Mouse (Mus musculus): ENCODE results near the gene Tap2. TPM values are rescaled to one million over a fixed set of nuclear protein-coding genes. Genes with fewer than 3 reads are reported as not detected.

Gene Tap2
- polyA plus RNA-seq, 2 experiments from 2014 or later, result 78.9 to 260 TPM

DNA sequence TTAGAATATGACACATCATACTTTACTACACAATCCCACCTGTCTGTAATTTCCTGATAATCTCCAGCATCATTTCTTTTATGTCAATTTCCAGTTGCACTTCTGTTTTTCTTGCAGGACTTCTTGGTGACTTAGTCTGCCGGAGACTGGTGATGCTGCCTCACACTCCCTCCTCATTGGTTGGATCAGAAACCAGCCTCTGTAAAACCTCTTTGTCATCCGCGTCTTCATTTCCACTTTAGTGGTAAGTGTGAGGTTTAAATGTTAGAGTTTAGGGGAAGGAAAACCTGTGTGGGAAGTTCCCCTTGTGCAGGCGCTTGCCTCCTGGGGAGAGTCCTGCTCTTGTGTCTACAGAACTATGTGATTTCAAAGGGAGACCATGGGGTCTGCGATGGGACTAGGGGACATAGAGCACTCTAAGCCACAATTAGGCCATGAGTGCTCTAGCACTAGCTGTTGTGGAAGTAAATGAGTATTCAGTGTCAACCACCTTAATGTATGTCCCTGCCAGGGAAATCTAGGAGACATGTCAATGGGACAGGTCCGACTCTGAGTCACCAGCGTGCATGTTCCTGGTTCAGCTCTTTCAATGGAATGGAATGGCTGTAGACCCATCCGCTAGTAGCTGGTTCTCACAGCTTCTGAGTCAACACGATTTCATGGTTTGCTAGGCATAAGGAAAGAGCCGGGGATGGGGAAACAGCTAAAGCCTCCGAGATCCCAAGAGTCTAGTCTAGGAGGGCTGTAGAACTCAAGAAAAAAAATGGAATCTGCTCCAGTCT is 54.5 kb downstream of the Tap2 start, which contains the start of gene H2-Ab1:
Gene H2-Ab1 (plus strand): TSS at position 96 of the 782 bp plus-strand sequence.
- ATAC-seq, result peak; percentile 80

- no peak for ATAC-seq
Measured at GRCm38 (mm10) chr17:34260551-34260950, 57.2 kb downstream of the Tap2 start.

- ATAC-seq, result peak; percentile 77
Measured at GRCm38 (mm10) chr17:34261502-34261901, 58.2 kb downstream of the Tap2 start.

- ATAC-seq, result peak; percentile 85
Measured at GRCm38 (mm10) chr17:34263068-34263467, 59.7 kb downstream of the Tap2 start.

DNA sequence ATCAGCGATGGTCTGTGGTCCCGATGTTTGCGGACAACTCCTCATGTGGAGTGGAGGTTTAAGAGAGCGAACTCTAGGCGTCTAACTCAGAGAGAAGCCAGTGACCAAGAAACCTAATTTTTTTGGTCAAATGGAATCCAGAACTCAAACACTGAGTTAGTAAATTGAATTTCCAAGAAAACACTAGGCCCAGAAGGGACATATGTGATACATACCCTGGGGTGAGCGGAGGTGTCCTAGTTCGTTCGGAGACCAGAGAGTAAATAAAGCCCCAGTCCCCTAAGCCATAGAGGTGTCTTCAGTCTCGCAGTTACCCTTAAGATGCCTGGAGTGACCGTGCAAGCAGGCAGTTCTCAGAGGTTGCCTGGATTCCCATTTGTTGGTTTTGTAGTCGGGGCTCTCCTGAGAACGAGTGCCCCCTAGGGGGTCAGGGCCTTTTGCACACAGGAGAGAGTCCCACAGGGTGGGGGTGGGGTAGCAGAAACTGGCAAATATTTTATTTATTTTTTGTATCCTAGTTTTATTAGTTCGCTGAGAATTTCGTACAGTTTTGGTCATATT is 60.6 kb downstream of the Tap2 start:
- ATAC-seq, result no peak

- peak; percentile 19 for ATAC-seq
Measured at GRCm38 (mm10) chr17:34264452-34265351, 61.4 kb downstream of the Tap2 start.

Other genes with a start within 250 kb of the Tap2 start
- gene Vps52, start 247.7 kb upstream of the Tap2 start, polyA plus RNA-seq (2017; shearing (Covaris generic)), result 10 to 100 TPM; 27.4 to 47.4 TPM
- 1,000 to 10,000 TPM; 6,766 to 6,959 TPM for gene Rps18, start 247.5 kb upstream of the Tap2 start, polyA plus RNA-seq (2017; shearing (Covaris generic))
- 1,000 to 10,000 TPM; 5,395 to 7,513 TPM for gene H2-K1, start 203.2 kb upstream of the Tap2 start, polyA plus RNA-seq (2017; shearing (Covaris generic))
- gene Ring1, start 178.8 kb upstream of the Tap2 start, polyA plus RNA-seq (2017; shearing (Covaris generic)), result 1 to 10 TPM; 2.2 to 2.3 TPM
- gene H2-Ke6, start 175.5 kb upstream of the Tap2 start, polyA plus RNA-seq (2017; shearing (Covaris generic)), result 10 to 100 TPM; 20.9 to 21.4 TPM
- 10 to 100 TPM; 53.0 to 92.6 TPM for gene Slc39a7, start 171.8 kb upstream of the Tap2 start, polyA plus RNA-seq (2017; shearing (Covaris generic))
- gene Rxrb, start 171.7 kb upstream of the Tap2 start, polyA plus RNA-seq (2017; shearing (Covaris generic)), result 10 to 100 TPM; 11.2 to 12.5 TPM
- under 1 TPM; 0.15 to 0.42 TPM for gene Col11a2, start 164.1 kb upstream of the Tap2 start, polyA plus RNA-seq (2017; shearing (Covaris generic))
- 10 to 100 TPM; 56.0 to 68.2 TPM for gene H2-Oa, start 111.2 kb upstream of the Tap2 start, polyA plus RNA-seq (2017; shearing (Covaris generic))
- gene H2-DMa, start 84.0 kb upstream of the Tap2 start, polyA plus RNA-seq (2017; shearing (Covaris generic)), result 100 to 1,000 TPM; 144 to 205 TPM
- 100 to 1,000 TPM; 108 to 154 TPM for gene Brd2, start 80.9 kb upstream of the Tap2 start, polyA plus RNA-seq (2017; shearing (Covaris generic))
- gene H2-DMb2, start 60.2 kb upstream of the Tap2 start, polyA plus RNA-seq (2017; shearing (Covaris generic)), result 10 to 100 TPM in 1 of 2 experiments, 1 to 10 TPM in 1; 3.7 to 27.1 TPM
- 1 to 10 TPM; 3.4 to 6.2 TPM for gene H2-DMb1, start 50.5 kb upstream of the Tap2 start, polyA plus RNA-seq (2017; shearing (Covaris generic))
- 100 to 1,000 TPM; 163 to 238 TPM for gene Tap1, start 16.0 kb upstream of the Tap2 start, polyA plus RNA-seq (2017; shearing (Covaris generic))
- 100 to 1,000 TPM; 280 to 324 TPM for gene Psmb9, start 15.8 kb upstream of the Tap2 start, polyA plus RNA-seq (2017; shearing (Covaris generic))
- 100 to 1,000 TPM; 781 to 871 TPM for gene Psmb8, start 5.8 kb upstream of the Tap2 start, polyA plus RNA-seq (2017; shearing (Covaris generic))
- 100 to 1,000 TPM in 1 of 2 experiments, 10 to 100 TPM in 1; 81.1 to 105 TPM for gene H2-Ob, start 35.4 kb downstream of the Tap2 start, polyA plus RNA-seq (2017; shearing (Covaris generic))
- 10 to 100 TPM in 1 of 2 experiments, 1 to 10 TPM in 1; 8.9 to 77.0 TPM for gene H2-Ab1, start 54.2 kb downstream of the Tap2 start, polyA plus RNA-seq (2017; shearing (Covaris generic))
- gene H2-Aa, start 84.3 kb downstream of the Tap2 start, polyA plus RNA-seq (2017; shearing (Covaris generic)), result 100 to 1,000 TPM in 1 of 2 experiments, 10 to 100 TPM in 1; 11.3 to 101 TPM
- gene H2-Eb1, start 102.3 kb downstream of the Tap2 start, polyA plus RNA-seq (2017; shearing (Covaris generic)), result 10 to 100 TPM; 12.7 to 77.2 TPM
- gene H2-Eb2, start 122.1 kb downstream of the Tap2 start, polyA plus RNA-seq (2017; shearing (Covaris generic)), result under 1 TPM in 1 of 2 experiments, not detected in 1; 0.18 TPM
- under 1 TPM in 1 of 2 experiments, not detected in 1; 0.23 TPM for gene Btnl2, start 151.3 kb downstream of the Tap2 start, polyA plus RNA-seq (2017; shearing (Covaris generic))
- gene Btnl1, start 173.6 kb downstream of the Tap2 start, polyA plus RNA-seq (2017; shearing (Covaris generic)), result not detected
- gene BC051142, start 195.3 kb downstream of the Tap2 start, polyA plus RNA-seq (2017; shearing (Covaris generic)), result 1 to 10 TPM; 1.8 to 1.9 TPM